Mouse (Mus musculus): ENCODE results near the gene Arhgap11a. TPM values are rescaled to one million over a fixed set of nuclear protein-coding genes. Genes with fewer than 3 reads are reported as not detected.

Arhgap11a gene
- total and polyA plus RNA-seq, 3 experiments, result 24.3 to 43.1 (median 29.7) TPM

GRCm38 (mm10) chr2:113847678-113848244 is 700 bp downstream of the Arhgap11a start:
- peak overlapping the region; percentile 92 for H3K27ac ChIP-seq (ENCODE audit: control insufficient read depth, low read depth, low read length)
- H3K36me3 ChIP-seq (ENCODE audit: control insufficient read depth in 1 of 2, insufficient read depth in 2 of 2, low read length in 2 of 2), result peaks cover 0 to 14% of the 10 kb centered on the region in 2 experiments; a peak in 3 of 4 replicates
- H3K9me3 ChIP-seq (replicated peaks; ENCODE audit: insufficient read depth, low read length), result no peaks in the 10 kb centered on the region
- H3K79me2 ChIP-seq (ENCODE audit: control insufficient read depth, insufficient read depth, low read length, poor library complexity), result peaks cover 36% of the 10 kb centered on the region
- peak overlapping the region; percentile 86 for H3K9ac ChIP-seq (ENCODE audit: control insufficient read depth, low read depth, low read length, poor library complexity, severe bottlenecking)
- no peak for DNase-seq (ENCODE audit: low read depth, low spot score)
- TF ChIP-seq ZKSCAN1 (IDR thresholded peaks at IDR 0.05; ENCODE audit: low read depth, low read length) (no peak), TBP (IDR thresholded peaks at IDR 0.05; ENCODE audit: low read depth, low read length) (no peak), NRF1 (IDR thresholded peaks at IDR 0.05; ENCODE audit: insufficient read depth, low read depth, low read length, poor library complexity, severe bottlenecking) (no peak), USF1 (IDR thresholded peaks at IDR 0.05; ENCODE audit: low read depth, low read length) (no peak), SIN3A (IDR thresholded peaks at IDR 0.05; ENCODE audit: low read length) (peak; percentile 18; the same call in 1 of the 2 replicates), ZMIZ1 (IDR thresholded peaks at IDR 0.05; ENCODE audit: low read depth, low read length) (no peak), GABPA (IDR thresholded peaks at IDR 0.05; ENCODE audit: low read depth, low read length) (no peak), ELF1 (IDR thresholded peaks at IDR 0.05; ENCODE audit: low read depth, low read length) (no peak), BHLHE40 (IDR thresholded peaks at IDR 0.05; ENCODE audit: borderline replicate concordance, low read depth, low read length) (no peak), GATA1 (IDR thresholded peaks at IDR 0.05; ENCODE audit: low read depth, low read length) (no peak), HCFC1 (IDR thresholded peaks at IDR 0.05; ENCODE audit: low read depth, low read length) (no peak), ZC3H11A (IDR thresholded peaks at IDR 0.05; ENCODE audit: low read depth, low read length) (no peak), UBTF (IDR thresholded peaks at IDR 0.05; ENCODE audit: borderline replicate concordance, insufficient read depth, low read depth, low read length) (no peak), CHD1 (IDR thresholded peaks at IDR 0.05; ENCODE audit: low read depth, low read length) (no peak), MEF2A (IDR thresholded peaks at IDR 0.05; ENCODE audit: extremely low read depth, insufficient replicate concordance, low read depth, low read length, poor library complexity, severe bottlenecking) (no peak), MYC (IDR thresholded peaks at IDR 0.05; ENCODE audit: low read depth, low read length) (peak; percentile 68), MAX (IDR thresholded peaks at IDR 0.05; ENCODE audit: low read length) (peak; percentile 84), CHD2 (IDR thresholded peaks at IDR 0.05; ENCODE audit: low read length) (no peak), EP300 (IDR thresholded peaks at IDR 0.05; ENCODE audit: low read depth in 1 of 2, low read length in 2 of 2) (no peak), MAZ (IDR thresholded peaks at IDR 0.05; ENCODE audit: low read depth, low read length) (no peak), ETS1 (IDR thresholded peaks at IDR 0.05; ENCODE audit: low read depth, low read length) (no peak), MAFK (IDR thresholded peaks at IDR 0.05; ENCODE audit: borderline replicate concordance, low read depth, low read length) (no peak), MXI1 (IDR thresholded peaks at IDR 0.05; ENCODE audit: low read depth, low read length) (peak; percentile 81), TCF12 (IDR thresholded peaks at IDR 0.05; ENCODE audit: low read depth, low read length) (no peak), KAT2A (conservative IDR thresholded peaks at IDR 0.05; ENCODE audit: low read depth, low read length) (no peak)
- peak overlapping the region; percentile 85 to 87 for H3K4me3 ChIP-seq (ENCODE audit: control insufficient read depth in 1 of 2, insufficient read depth in 1 of 2, low read depth in 2 of 2, low read length in 2 of 2)
- peaks cover 2 to 9% of the 10 kb centered on the region in 2 experiments for H3K4me1 ChIP-seq (ENCODE audit: control insufficient read depth in 1 of 2, insufficient read depth in 2 of 2, low read length in 2 of 2)
- H3K27me3 ChIP-seq (ENCODE audit: control insufficient read depth in 1 of 2, insufficient read depth in 2 of 2, low read length in 2 of 2), result no peaks in the 10 kb centered on the region
